Mouse (Mus musculus) midbrain, embryonic 10.5 days (tissue): ENCODE data around the gene Olfr305. TPM values are rescaled to one million over a fixed set of nuclear protein-coding genes. Genes with fewer than 3 reads are reported as not detected.
"Not testable (repeated sequence)": the region's sequence is repeated elsewhere in the genome, so short reads cannot be mapped to it uniquely, and the experiment has no call there.

Source experiments
- DNase-seq: peaks from one replicate; pipeline ENCODE4 v3.0.0-alpha.2; 2017; ENCODE audit warnings: low spot score
- H3K27ac ChIP-seq: fragments of 300-500 bp; sonication (generic); replicated peaks from 2 replicates; pipeline ENCODE4 v1.5.1; 2016; ENCODE audit warnings: mild to moderate bottlenecking
- H3K27me3 ChIP-seq: fragments of 300-500 bp; sonication (generic); 2 replicates; pipeline ENCODE4 v1.6.1; 2016; ENCODE audit warnings: low read depth, mild to moderate bottlenecking; ENCODE audit not compliant: poor library complexity, severe bottlenecking
- H3K36me3 ChIP-seq: fragments of 300-500 bp; sonication (generic); 2 replicates; pipeline ENCODE4 v1.6.1; 2016; ENCODE audit warnings: mild to moderate bottlenecking, moderate library complexity
- H3K4me1 ChIP-seq: fragments of 300-500 bp; sonication (generic); 2 replicates; pipeline ENCODE4 v1.6.1; 2016
- H3K4me3 ChIP-seq: fragments of 300-500 bp; sonication (generic); 2 replicates; pipeline ENCODE4 v1.5.1; 2016; ENCODE audit warnings: mild to moderate bottlenecking, moderate library complexity
- H3K9me3 ChIP-seq: fragments of 300-500 bp; sonication (generic); replicated peaks from 2 replicates; pipeline ENCODE4 v1.6.1; 2016; ENCODE audit warnings: mild to moderate bottlenecking
- WGBS: fragments of 180-500 bp; shearing (Covaris S2); methylation state at CpG from one replicate; pipeline ENCODE4 v1.1.7; 2016; 5-methylcytosine and 5-hydroxymethylcytosine counted together
- polyA plus RNA-seq: library from polyadenylated mRNA; unstranded; fragments of >200 nt; fragmentation: Nextera tagmentation; extraction: Ambion mirVana; gene quantifications from 2 replicates; pipeline ENCODE4 v1.2.1, GENCODE M21; 2016

Gene Olfr305
- not detected in 2 replicates for polyA plus RNA-seq

DNA sequence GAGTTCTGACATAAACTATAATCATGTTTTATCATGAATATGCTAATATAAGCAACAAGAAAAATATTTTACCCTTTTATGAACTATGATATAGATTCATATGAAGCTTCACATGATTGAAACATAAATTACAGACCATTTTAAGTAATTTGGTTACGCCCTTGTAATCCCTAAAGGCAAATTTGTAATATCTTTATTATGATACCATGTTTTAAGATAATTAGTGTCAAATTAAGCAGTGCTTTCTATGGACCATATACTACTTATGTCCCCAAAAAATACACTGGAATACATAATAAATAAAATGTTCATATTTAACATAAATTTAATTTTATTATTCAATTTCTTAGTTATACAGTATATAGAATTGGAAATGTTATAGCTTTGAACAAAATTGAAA lies at the start of gene Olfr305:
Gene Olfr305 (minus strand): TSS at position 101 of the 400 bp plus-strand sequence.
- Histone ChIP-seq H3K4me1 (no peaks in the 10 kb centered on the region), H3K4me3 (no peak within 1 kb of the TSS), H3K27ac (no peak within 1 kb of the TSS), H3K27me3 (no peaks in the 10 kb centered on the region), H3K9me3 (no peaks in the 10 kb centered on the region), H3K36me3 (no peaks in the 10 kb centered on the region)
- no peak for DNase-seq
- WGBS: 90% methylated on average over 1 of the region's 1 CpGs

DNA sequence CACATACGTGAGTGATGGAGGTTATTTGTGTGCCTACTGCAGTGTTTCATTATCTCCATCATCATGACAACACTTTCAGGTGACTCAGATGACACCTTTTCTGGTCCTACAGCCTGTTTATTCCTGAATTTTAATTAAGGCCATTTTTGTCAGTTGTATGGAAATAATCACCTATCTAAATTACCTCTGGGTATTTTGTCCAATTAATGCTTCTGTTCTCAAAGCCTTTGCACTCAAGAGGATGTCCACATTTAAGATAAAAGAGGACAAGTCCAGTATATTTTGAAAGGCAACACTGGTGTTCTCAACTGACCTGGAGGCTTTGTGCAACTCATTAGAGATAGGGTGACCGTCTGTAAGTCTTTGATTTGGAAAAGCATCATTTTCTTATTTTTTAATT lies 36.8 kb upstream of the Olfr305 start, which contains the start of gene Olfr301:
Gene Olfr301 (plus strand): TSS at position 301 of the 400 bp plus-strand sequence.
- H3K27me3 ChIP-seq: no peaks in the 10 kb centered on the region
- H3K27ac ChIP-seq: no peak within 1 kb of the TSS
- H3K36me3 ChIP-seq: no peaks in the 10 kb centered on the region
- DNase-seq: no peak
- WGBS: 89% methylated on average over 2 of the region's 2 CpGs
- H3K9me3 ChIP-seq: no peaks in the 10 kb centered on the region
- H3K4me3 ChIP-seq: no peak within 1 kb of the TSS
- H3K4me1 ChIP-seq: no peaks in the 10 kb centered on the region

GRCm38 (mm10) chr7:86397689-86398088 lies 31.0 kb upstream of the Olfr305 start, which contains the start of gene Olfr303:
Olfr303 (minus strand) TSS chr7:86397789.
- no peaks in the 10 kb centered on the region for H3K27me3 ChIP-seq
- H3K27ac ChIP-seq: no peak within 1 kb of the TSS
- no peaks in the 10 kb centered on the region for H3K9me3 ChIP-seq
- no peak for DNase-seq
- no peaks in the 10 kb centered on the region for H3K36me3 ChIP-seq
- H3K4me1 ChIP-seq: no peaks in the 10 kb centered on the region
- no peak within 1 kb of the TSS for H3K4me3 ChIP-seq

GRCm38 (mm10) chr7:86386558-86386957 lies 19.8 kb upstream of the Olfr305 start, which contains the start of gene Olfr304:
Olfr304 (minus strand) TSS chr7:86386658.
- Histone ChIP-seq H3K4me3 (no peak within 1 kb of the TSS), H3K36me3 (no peaks in the 10 kb centered on the region), H3K4me1 (no peaks in the 10 kb centered on the region), H3K9me3 (no peaks in the 10 kb centered on the region), H3K27ac (no peak within 1 kb of the TSS), H3K27me3 (no peaks in the 10 kb centered on the region)
- no peak for DNase-seq
- WGBS: 84% methylated on average over 1 of the region's 1 CpGs

DNA sequence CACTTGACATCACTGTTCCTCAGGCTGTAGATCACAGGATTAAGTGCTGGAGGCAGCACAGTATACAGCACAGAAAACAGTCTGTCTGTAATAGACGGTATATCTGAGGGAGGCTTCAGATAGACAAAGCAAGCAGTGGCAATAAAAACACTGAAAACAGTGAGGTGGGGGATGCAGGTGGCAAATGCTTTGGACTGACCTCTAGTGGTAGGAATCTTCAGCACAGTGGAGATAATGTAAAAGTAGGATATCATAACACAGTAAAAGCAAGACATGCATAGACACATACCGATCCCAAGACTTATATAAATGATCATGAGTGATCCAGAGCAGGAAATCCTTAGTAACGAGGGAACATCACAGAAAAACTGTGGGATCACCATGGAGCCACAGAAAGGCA lies 19.0 kb upstream of the Olfr305 start:
- Histone ChIP-seq H3K27ac (no peak overlapping the region), H3K4me1 (no peaks in the 10 kb centered on the region), H3K27me3 (no peaks in the 10 kb centered on the region), H3K36me3 (no peaks in the 10 kb centered on the region), H3K9me3 (no peaks in the 10 kb centered on the region), H3K4me3 (no peak overlapping the region)
- DNase-seq: no peak
- 83% methylated on average over 3 of the region's 3 CpGs for WGBS

- H3K4me1 ChIP-seq, H3K27ac ChIP-seq, H3K9me3 ChIP-seq, DNase-seq, H3K4me3 ChIP-seq, H3K27me3 ChIP-seq, H3K36me3 ChIP-seq: not testable (repeated sequence)
- WGBS: 94% methylated on average over 9 of the region's 9 CpGs
Observed at GRCm38 (mm10) chr7:86346296-86346695, 20.4 kb downstream of the Olfr305 start.

- H3K27me3 ChIP-seq: no peaks in the 10 kb centered on the region
- H3K9me3 ChIP-seq: no peaks in the 10 kb centered on the region
- H3K4me1 ChIP-seq: no peaks in the 10 kb centered on the region
Observed at GRCm38 (mm10) chr7:86344253-86344652, 22.5 kb downstream of the Olfr305 start.

DNA sequence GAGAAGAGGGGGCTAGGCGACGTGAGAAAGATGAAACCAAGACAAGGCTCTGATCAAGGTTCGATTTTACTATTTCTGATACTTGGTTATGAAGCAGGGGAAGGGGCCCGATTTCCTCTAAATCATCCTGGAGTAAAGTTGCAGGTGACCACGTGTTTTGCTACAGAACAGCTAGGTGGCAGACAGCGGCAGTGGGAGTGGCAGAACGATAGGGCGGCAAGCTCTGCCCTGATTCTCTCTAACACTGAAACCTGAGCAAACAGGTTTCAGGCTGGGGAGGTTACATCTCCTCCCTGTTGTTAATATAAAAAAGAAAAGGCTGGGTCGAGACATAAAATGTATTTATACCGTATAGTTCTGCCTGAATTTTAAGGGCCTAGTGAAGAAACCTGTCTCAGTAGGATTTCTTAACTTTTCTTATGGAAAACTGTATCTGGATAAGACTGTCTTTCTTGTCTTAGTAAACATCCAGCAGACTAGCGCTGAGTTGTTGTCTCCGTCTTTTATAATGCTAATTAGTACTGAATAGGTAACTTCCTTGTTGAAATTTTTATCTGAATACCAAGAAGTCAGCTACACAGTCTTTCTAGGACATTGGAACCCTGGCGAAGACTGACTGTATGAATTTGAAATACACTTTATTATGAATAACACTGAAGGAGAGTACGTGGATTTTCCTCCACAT lies 23.7 kb downstream of the Olfr305 start:
- H3K4me3 ChIP-seq: no peak overlapping the region
- no peak for DNase-seq
- WGBS: 82% methylated on average over 14 of the region's 14 CpGs
- H3K4me1 ChIP-seq: no peaks in the 10 kb centered on the region
- H3K36me3 ChIP-seq: no peaks in the 10 kb centered on the region
- no peak overlapping the region for H3K27ac ChIP-seq
- H3K9me3 ChIP-seq: no peaks in the 10 kb centered on the region
- H3K27me3 ChIP-seq: no peaks in the 10 kb centered on the region

More at GRCm38 (mm10) chr7:86344253-86344652, 22.5 kb downstream of the Olfr305 start:
- DNase-seq: no peak
- no peaks in the 10 kb centered on the region for H3K36me3 ChIP-seq
- 64% methylated on average over 3 of the region's 3 CpGs for WGBS
- no peak overlapping the region for H3K27ac ChIP-seq
- H3K4me3 ChIP-seq: no peak overlapping the region

- DNase-seq: no peak
- Histone ChIP-seq H3K4me1 (no peaks in the 10 kb centered on the region), H3K27me3 (no peaks in the 10 kb centered on the region), H3K27ac (no peak within 1 kb of the TSS), H3K36me3 (no peaks in the 10 kb centered on the region), H3K4me3 (no peak within 1 kb of the TSS), H3K9me3 (no peaks in the 10 kb centered on the region)
- 84% methylated on average over 1 of the region's 1 CpGs for WGBS
Observed at GRCm38 (mm10) chr7:86337486-86337885, 29.2 kb downstream of the Olfr305 start, which contains the start of gene Olfr307. Olfr307 (minus strand) TSS chr7:86337586.

- no peaks in the 10 kb centered on the region for H3K36me3 ChIP-seq
- H3K4me3 ChIP-seq: no peak within 1 kb of the TSS
- no peak for DNase-seq
- H3K4me1 ChIP-seq: no peaks in the 10 kb centered on the region
- H3K27me3 ChIP-seq: no peaks in the 10 kb centered on the region
- H3K27ac ChIP-seq: no peak within 1 kb of the TSS
- no peaks in the 10 kb centered on the region for H3K9me3 ChIP-seq
Observed at GRCm38 (mm10) chr7:86325530-86325929, 41.2 kb downstream of the Olfr305 start, which contains the start of gene Olfr308. Olfr308 (minus strand) TSS chr7:86325630.

GRCm38 (mm10) chr7:86321323-86321722 lies 45.4 kb downstream of the Olfr305 start:
- DNase-seq: no peak
- Histone ChIP-seq H3K27me3 (no peaks in the 10 kb centered on the region), H3K36me3 (no peaks in the 10 kb centered on the region), H3K27ac (no peak overlapping the region), H3K9me3 (no peaks in the 10 kb centered on the region), H3K4me1 (no peaks in the 10 kb centered on the region), H3K4me3 (no peak overlapping the region)
- 96% methylated on average over 2 of the region's 2 CpGs for WGBS

DNA sequence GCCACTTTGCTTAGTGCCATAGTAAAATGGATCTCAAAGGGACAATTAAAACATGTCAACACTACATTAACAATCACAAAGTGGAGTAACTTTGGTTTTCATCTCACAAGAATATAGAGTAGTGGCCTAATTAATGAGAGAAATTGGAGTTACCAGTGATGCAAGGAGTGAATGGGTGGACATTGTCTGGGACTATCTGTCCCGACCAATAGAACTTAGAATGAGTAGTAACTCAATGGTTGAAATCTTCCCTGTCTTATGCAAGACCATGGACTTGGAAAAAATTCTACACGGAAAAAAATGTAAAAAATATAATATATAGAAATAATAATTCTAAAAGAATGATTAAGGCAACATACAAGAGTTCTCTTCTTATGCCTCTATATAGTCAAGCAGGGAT lies 53.1 kb downstream of the Olfr305 start, which contains the start of gene Olfr309:
Gene Olfr309 (minus strand): TSS at position 101 of the 400 bp plus-strand sequence.
- Histone ChIP-seq H3K27ac (no peak within 1 kb of the TSS), H3K36me3 (no peaks in the 10 kb centered on the region), H3K27me3 (no peaks in the 10 kb centered on the region), H3K4me3 (no peak within 1 kb of the TSS), H3K4me1 (no peaks in the 10 kb centered on the region), H3K9me3 (no peaks in the 10 kb centered on the region)
- DNase-seq: no peak
- 82% methylated on average over 2 of the region's 2 CpGs for WGBS
